Mouse (Mus musculus): ENCODE measurements around the gene Ubl4b. TPM values are rescaled to one million over a fixed set of nuclear protein-coding genes. Genes with fewer than 3 reads are reported as not detected.
A peak's percentile ranks its signal among the peaks of the same experiment; 100 is the strongest.

Ubl4b gene
- polyA plus RNA-seq, 1 experiment = not detected

DNA sequence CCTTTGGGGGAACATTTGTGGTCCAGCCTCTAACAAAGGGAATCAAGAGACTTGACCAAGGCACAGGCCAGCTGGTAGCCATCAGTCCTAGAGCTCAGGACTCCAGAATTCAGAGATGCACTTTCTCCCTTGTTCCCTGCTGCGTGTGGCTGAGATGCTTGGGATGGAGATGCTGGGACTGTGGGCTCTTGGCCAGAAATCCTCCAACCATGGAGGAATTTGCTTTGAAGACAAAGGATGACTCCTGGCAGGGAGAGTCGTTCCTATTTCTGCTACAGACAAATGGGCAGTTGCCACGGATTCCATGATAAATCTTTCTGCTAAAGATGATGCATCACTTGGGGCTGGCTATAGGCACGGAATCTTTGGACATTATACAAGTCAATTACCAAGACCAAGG is 21.3 kb downstream of the Ubl4b start:
- Histone ChIP-seq H3K79me2 (ENCODE audit: control insufficient read depth, insufficient read depth) (no peaks in the 10 kb centered on the region), H3K27me3 (ENCODE audit: control insufficient read depth, insufficient read depth, insufficient read length) (no peaks in the 10 kb centered on the region), H3K4me3 (no peak overlapping the region), H3K36me3 (ENCODE audit: control insufficient read depth, insufficient read depth) (no peaks in the 10 kb centered on the region), H3ac (ENCODE audit: control insufficient read depth, insufficient read length) (no peak overlapping the region), H3K4me2 (ENCODE audit: low read depth) (no peak overlapping the region)
- TF ChIP-seq REST (IDR thresholded peaks at IDR 0.05; ENCODE audit: insufficient read depth, insufficient read length) (no peak), USF1 (IDR thresholded peaks at IDR 0.05; ENCODE audit: low read depth) (no peak), E2F4 (IDR thresholded peaks at IDR 0.05; ENCODE audit: insufficient read depth) (no peak), SRF (IDR thresholded peaks at IDR 0.05; ENCODE audit: control insufficient read depth, insufficient read length, low read depth) (no peak), MYOD1 (IDR thresholded peaks at IDR 0.05; ENCODE audit: control insufficient read depth in 1 of 3, insufficient read length in 2 of 3, low read depth in 2 of 3) (no peak), CEBPB (IDR thresholded peaks at IDR 0.05; ENCODE audit: insufficient read depth, poor library complexity, severe bottlenecking) (no peak), TCF12 (IDR thresholded peaks at IDR 0.05; ENCODE audit: insufficient read depth, poor library complexity, severe bottlenecking) (no peak), TCF3 (IDR thresholded peaks at IDR 0.05; ENCODE audit: insufficient read length, low read depth) (no peak), POLR2AphosphoS2 (IDR thresholded peaks at IDR 0.05; ENCODE audit: insufficient read length, low read depth) (no peak), MYOG (IDR thresholded peaks at IDR 0.05; ENCODE audit: control insufficient read depth in 1 of 3, insufficient read depth in 1 of 3, insufficient read length in 2 of 3, low read depth in 2 of 3) (no peak), MAX (IDR thresholded peaks at IDR 0.05; ENCODE audit: low read depth) (no peak), POLR2A (IDR thresholded peaks at IDR 0.05; ENCODE audit: insufficient read length, low read depth) (no peak)

GRCm38 (mm10) chr3:107530581-107530980 is 24.3 kb downstream of the Ubl4b start:
- Histone ChIP-seq H3K36me3 (ENCODE audit: control insufficient read depth, insufficient read depth) (no peaks in the 10 kb centered on the region), H3K79me2 (ENCODE audit: control insufficient read depth, insufficient read depth) (no peaks in the 10 kb centered on the region), H3K4me3 (no peak overlapping the region), H3K27me3 (ENCODE audit: control insufficient read depth, insufficient read depth, insufficient read length) (no peaks in the 10 kb centered on the region), H3ac (ENCODE audit: control insufficient read depth, insufficient read length) (no peak overlapping the region), H3K4me2 (ENCODE audit: low read depth) (no peak overlapping the region)
- TF ChIP-seq MAX (IDR thresholded peaks at IDR 0.05; ENCODE audit: low read depth) = no peak
- TF ChIP-seq SRF (IDR thresholded peaks at IDR 0.05; ENCODE audit: control insufficient read depth, insufficient read length, low read depth) = no peak
- TF ChIP-seq USF1 (IDR thresholded peaks at IDR 0.05; ENCODE audit: low read depth) = no peak
- TF ChIP-seq POLR2AphosphoS2 (IDR thresholded peaks at IDR 0.05; ENCODE audit: insufficient read length, low read depth) = no peak
- TF ChIP-seq TCF3 (IDR thresholded peaks at IDR 0.05; ENCODE audit: insufficient read length, low read depth) = no peak
- TF ChIP-seq TCF12 (IDR thresholded peaks at IDR 0.05; ENCODE audit: insufficient read depth, poor library complexity, severe bottlenecking) = no peak
- TF ChIP-seq CEBPB (IDR thresholded peaks at IDR 0.05; ENCODE audit: insufficient read depth, poor library complexity, severe bottlenecking) = no peak
- no peak for TF ChIP-seq POLR2A (IDR thresholded peaks at IDR 0.05; ENCODE audit: insufficient read length, low read depth)
- TF ChIP-seq MYOD1 (IDR thresholded peaks at IDR 0.05; ENCODE audit: control insufficient read depth in 1 of 3, insufficient read length in 2 of 3, low read depth in 2 of 3) = no peak

DNA sequence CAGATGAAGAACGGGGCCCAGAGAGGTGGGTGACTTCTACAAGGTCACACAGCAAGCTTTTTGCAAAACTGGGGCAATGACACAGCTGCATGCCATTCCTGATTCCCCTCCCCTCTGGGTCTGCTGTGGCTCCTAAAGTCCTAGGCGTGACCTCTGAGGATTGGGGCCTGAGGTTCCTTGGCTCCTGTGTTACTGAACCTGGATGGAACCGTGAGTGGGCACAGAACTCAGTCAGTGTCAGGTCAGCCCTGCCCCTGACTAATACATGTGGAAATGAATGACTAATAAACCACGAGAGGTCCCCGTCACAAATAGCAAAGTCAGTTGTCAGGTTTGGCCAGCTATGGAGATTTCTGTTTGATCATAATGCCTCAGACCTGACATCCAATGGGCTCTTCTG is 25.7 kb downstream of the Ubl4b start:
- Histone ChIP-seq H3K27me3 (ENCODE audit: control insufficient read depth, insufficient read depth, insufficient read length) (no peaks in the 10 kb centered on the region), H3K36me3 (ENCODE audit: control insufficient read depth, insufficient read depth) (no peaks in the 10 kb centered on the region), H3ac (ENCODE audit: control insufficient read depth, insufficient read length) (no peak overlapping the region), H3K4me2 (ENCODE audit: low read depth) (peak overlapping the region; percentile 38), H3K79me2 (ENCODE audit: control insufficient read depth, insufficient read depth) (no peaks in the 10 kb centered on the region), H3K4me3 (no peak overlapping the region)
- TF ChIP-seq REST (IDR thresholded peaks at IDR 0.05; ENCODE audit: insufficient read depth, insufficient read length) = no peak
- no peak for TF ChIP-seq MAX (IDR thresholded peaks at IDR 0.05; ENCODE audit: low read depth)
- TF ChIP-seq E2F4 (IDR thresholded peaks at IDR 0.05; ENCODE audit: insufficient read depth) = no peak
- TF ChIP-seq CEBPB (IDR thresholded peaks at IDR 0.05; ENCODE audit: insufficient read depth, poor library complexity, severe bottlenecking) = no peak
- TF ChIP-seq TCF3 (IDR thresholded peaks at IDR 0.05; ENCODE audit: insufficient read length, low read depth) = no peak
- TF ChIP-seq POLR2A (IDR thresholded peaks at IDR 0.05; ENCODE audit: insufficient read length, low read depth) = no peak
- TF ChIP-seq SRF (IDR thresholded peaks at IDR 0.05; ENCODE audit: control insufficient read depth, insufficient read length, low read depth) = no peak
- TF ChIP-seq TCF12 (IDR thresholded peaks at IDR 0.05; ENCODE audit: insufficient read depth, poor library complexity, severe bottlenecking) = no peak
- no peak for TF ChIP-seq MYOG (IDR thresholded peaks at IDR 0.05; ENCODE audit: control insufficient read depth in 1 of 3, insufficient read depth in 1 of 3, insufficient read length in 2 of 3, low read depth in 2 of 3)
- TF ChIP-seq USF1 (IDR thresholded peaks at IDR 0.05; ENCODE audit: low read depth) = no peak
- TF ChIP-seq POLR2AphosphoS2 (IDR thresholded peaks at IDR 0.05; ENCODE audit: insufficient read length, low read depth) = no peak
- no peak for TF ChIP-seq MYOD1 (IDR thresholded peaks at IDR 0.05; ENCODE audit: control insufficient read depth in 1 of 3, insufficient read length in 2 of 3, low read depth in 2 of 3)

DNA sequence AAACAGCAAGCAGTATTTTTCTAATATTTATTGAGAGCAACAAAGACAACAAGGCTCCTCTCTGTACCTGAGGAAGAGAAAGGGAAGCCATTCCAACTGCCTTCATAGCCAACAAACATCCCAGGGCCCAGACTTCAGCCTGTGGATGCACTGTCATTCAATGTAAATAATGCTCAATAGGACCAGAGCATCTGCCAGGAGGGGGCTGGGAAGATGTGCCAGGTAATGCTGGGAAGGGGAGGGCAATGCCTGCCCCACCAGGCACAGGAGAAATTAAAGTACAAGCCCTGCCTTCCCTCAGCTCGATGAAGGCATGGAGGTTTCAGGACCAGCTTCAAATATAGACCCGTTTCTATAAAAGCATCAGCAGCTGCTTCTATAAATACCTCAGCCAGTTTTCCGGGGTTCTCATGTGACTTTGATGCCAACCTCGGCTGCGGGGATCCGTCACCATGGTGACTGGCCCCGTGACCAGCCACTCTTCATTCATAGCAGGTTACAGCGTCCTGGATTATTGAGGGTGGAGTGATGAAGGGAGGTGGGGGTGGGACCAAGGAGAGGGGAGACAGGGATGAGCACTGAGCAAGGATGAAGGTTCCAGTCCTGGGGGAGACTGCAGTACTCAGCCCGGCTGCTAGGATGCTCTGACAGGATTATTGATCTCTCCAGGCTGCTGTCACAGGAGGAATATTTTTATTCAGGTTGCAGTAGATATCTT is 26.3 kb downstream of the Ubl4b start:
- Histone ChIP-seq H3K27me3 (ENCODE audit: control insufficient read depth, insufficient read depth, insufficient read length) (no peaks in the 10 kb centered on the region), H3K79me2 (ENCODE audit: control insufficient read depth, insufficient read depth) (no peaks in the 10 kb centered on the region), H3K36me3 (ENCODE audit: control insufficient read depth, insufficient read depth) (no peaks in the 10 kb centered on the region), H3ac (ENCODE audit: control insufficient read depth, insufficient read length) (no peak overlapping the region), H3K4me3 (no peak overlapping the region), H3K4me2 (ENCODE audit: low read depth) (peak overlapping the region; percentile 38)
- no peak for TF ChIP-seq CEBPB (IDR thresholded peaks at IDR 0.05; ENCODE audit: insufficient read depth, poor library complexity, severe bottlenecking)
- TF ChIP-seq USF1 (IDR thresholded peaks at IDR 0.05; ENCODE audit: low read depth) = peak; percentile 56
- TF ChIP-seq SRF (IDR thresholded peaks at IDR 0.05; ENCODE audit: control insufficient read depth, insufficient read length, low read depth) = no peak
- no peak for TF ChIP-seq MAX (IDR thresholded peaks at IDR 0.05; ENCODE audit: low read depth)
- peak in 2 of 3 experiments; percentile 1 to 24 for TF ChIP-seq MYOD1 (IDR thresholded peaks at IDR 0.05; ENCODE audit: control insufficient read depth in 1 of 3, insufficient read length in 2 of 3, low read depth in 2 of 3)
- TF ChIP-seq POLR2A (IDR thresholded peaks at IDR 0.05; ENCODE audit: insufficient read length, low read depth) = no peak
- TF ChIP-seq REST (IDR thresholded peaks at IDR 0.05; ENCODE audit: insufficient read depth, insufficient read length) = no peak
- no peak for TF ChIP-seq E2F4 (IDR thresholded peaks at IDR 0.05; ENCODE audit: insufficient read depth)
- no peak for TF ChIP-seq TCF12 (IDR thresholded peaks at IDR 0.05; ENCODE audit: insufficient read depth, poor library complexity, severe bottlenecking)
- peak in 1 of 3 experiments; percentile 32 for TF ChIP-seq MYOG (IDR thresholded peaks at IDR 0.05; ENCODE audit: control insufficient read depth in 1 of 3, insufficient read depth in 1 of 3, insufficient read length in 2 of 3, low read depth in 2 of 3)
- no peak for TF ChIP-seq POLR2AphosphoS2 (IDR thresholded peaks at IDR 0.05; ENCODE audit: insufficient read length, low read depth)
- TF ChIP-seq TCF3 (IDR thresholded peaks at IDR 0.05; ENCODE audit: insufficient read length, low read depth) = no peak

All from myocyte (in vitro differentiated cells).